Mouse (Mus musculus): ENCODE data around the gene Zfp212. TPM values are rescaled to one million over a fixed set of nuclear protein-coding genes. Genes with fewer than 3 reads are reported as not detected.
A peak's percentile ranks its signal among the peaks of the same experiment; 100 is the strongest.
"Not testable (repeated sequence)": the region's sequence is repeated elsewhere in the genome, so short reads cannot be mapped to it uniquely, and the experiment has no call there.

The Zfp212 gene
- polyA plus RNA-seq, 1 experiment from 2014 or later, result 11.8 TPM

DNA sequence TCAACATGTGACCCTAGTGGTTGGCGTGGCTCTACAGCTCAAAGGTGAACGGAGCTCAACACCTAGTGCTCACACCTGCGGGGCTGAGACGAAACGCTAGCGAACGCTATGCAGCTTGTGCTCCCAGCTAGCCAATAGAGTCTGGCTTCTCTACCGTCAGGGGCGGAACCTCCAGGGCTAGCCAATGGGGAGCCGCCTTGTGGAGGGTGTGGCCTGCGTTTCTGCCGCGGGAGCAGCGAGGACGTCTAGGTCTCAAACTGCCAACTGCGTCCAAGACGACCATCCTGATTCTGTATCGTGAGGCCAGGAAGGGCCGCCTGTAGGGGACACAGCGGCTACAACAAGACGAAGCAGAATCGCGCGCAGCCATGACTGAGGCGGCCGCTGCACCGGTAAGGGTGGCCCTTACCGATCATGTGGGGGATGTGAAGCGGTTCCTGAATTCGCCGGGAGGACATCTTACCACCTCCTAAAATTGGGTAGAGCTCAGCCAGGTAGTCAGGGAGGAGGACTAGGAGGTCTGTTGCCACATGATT is 33.0 kb downstream of the Zfp212 start, which contains the start of gene Zfp956:
Zfp956 (plus strand) TSS at position 200 of the 536 bp plus-strand sequence.
- H3K36me3 ChIP-seq, result 0 out of 2 replicates have a peak, but pooled peaks cover 4% of the 10 kb centered on the region
- no peaks in the 10 kb centered on the region for H3K9me3 ChIP-seq
- H3K4me1 ChIP-seq, result 0 out of 2 replicates have a peak, but pooled peaks cover 5% of the 10 kb centered on the region
- WGBS, result under 1% methylated on average over 31 of the region's 31 CpGs
- peaks cover 52% of the 10 kb centered on the region for H3K27me3 ChIP-seq (ENCODE audit: insufficient read depth, poor library complexity, severe bottlenecking)
- DNase-seq (ENCODE audit: low spot score), result peak; percentile 98
- H3K4me3 ChIP-seq, result peak within 1 kb of the TSS; percentile 74
- H3K27ac ChIP-seq, result peak within 1 kb of the TSS; percentile 79

DNA sequence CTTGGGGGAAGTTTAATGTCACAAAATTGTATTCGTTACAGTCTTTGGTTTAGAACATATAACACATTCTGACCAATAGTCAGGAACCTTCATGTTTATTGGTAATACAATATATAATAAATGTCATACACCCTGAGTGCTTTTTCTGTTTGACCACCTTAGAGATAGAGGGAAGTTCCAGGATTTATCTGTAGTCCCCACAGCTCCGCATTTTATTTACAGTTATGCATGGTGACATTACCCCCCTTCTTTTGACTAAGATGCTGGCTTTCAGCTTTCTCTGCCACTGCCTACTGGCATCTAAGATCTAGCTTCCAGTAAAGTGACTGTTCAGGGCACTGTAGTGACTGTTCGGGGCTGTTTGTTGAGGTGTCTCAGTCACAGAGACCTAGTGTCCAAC is 34.1 kb downstream of the Zfp212 start:
- no peak for DNase-seq (ENCODE audit: low spot score)
- Histone ChIP-seq H3K4me1 (0 out of 2 replicates have a peak, but pooled peaks cover 5% of the 10 kb centered on the region), H3K27me3 (ENCODE audit: insufficient read depth, poor library complexity, severe bottlenecking) (peaks cover 51% of the 10 kb centered on the region), H3K27ac (no peak overlapping the region), H3K36me3 (0 out of 2 replicates have a peak, but pooled peaks cover 4% of the 10 kb centered on the region), H3K4me3 (no peak overlapping the region), H3K9me3 (no peaks in the 10 kb centered on the region)
- WGBS, result 91% methylated on average over 3 of the region's 3 CpGs

DNA sequence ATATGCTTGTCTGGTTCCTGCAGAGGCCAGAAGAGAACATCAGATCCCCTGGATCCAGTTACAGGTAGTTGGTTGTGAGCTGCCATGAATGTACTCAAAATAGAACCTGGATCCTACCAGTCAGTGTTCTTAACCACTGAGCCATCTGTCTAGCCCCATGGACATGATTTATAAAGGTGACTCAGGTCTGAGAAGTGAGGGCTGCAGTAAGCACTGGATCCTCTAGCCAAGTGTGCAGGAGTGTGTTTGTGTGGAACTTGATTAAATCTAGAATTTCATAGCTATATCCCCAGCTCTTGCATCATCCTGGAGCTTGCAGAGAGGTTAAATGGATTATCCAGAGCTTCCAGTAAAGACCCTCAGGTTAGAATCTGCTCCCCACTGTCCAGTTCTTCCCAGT is 37.5 kb downstream of the Zfp212 start:
- no peak for DNase-seq (ENCODE audit: low spot score)
- Histone ChIP-seq H3K9me3 (no peaks in the 10 kb centered on the region), H3K27ac (no peak overlapping the region), H3K27me3 (ENCODE audit: insufficient read depth, poor library complexity, severe bottlenecking) (peaks cover 24% of the 10 kb centered on the region), H3K36me3 (0 out of 2 replicates have a peak, but pooled peaks cover 4% of the 10 kb centered on the region), H3K4me3 (no peak overlapping the region), H3K4me1 (0 out of 2 replicates have a peak, but pooled peaks cover 5% of the 10 kb centered on the region)

DNA sequence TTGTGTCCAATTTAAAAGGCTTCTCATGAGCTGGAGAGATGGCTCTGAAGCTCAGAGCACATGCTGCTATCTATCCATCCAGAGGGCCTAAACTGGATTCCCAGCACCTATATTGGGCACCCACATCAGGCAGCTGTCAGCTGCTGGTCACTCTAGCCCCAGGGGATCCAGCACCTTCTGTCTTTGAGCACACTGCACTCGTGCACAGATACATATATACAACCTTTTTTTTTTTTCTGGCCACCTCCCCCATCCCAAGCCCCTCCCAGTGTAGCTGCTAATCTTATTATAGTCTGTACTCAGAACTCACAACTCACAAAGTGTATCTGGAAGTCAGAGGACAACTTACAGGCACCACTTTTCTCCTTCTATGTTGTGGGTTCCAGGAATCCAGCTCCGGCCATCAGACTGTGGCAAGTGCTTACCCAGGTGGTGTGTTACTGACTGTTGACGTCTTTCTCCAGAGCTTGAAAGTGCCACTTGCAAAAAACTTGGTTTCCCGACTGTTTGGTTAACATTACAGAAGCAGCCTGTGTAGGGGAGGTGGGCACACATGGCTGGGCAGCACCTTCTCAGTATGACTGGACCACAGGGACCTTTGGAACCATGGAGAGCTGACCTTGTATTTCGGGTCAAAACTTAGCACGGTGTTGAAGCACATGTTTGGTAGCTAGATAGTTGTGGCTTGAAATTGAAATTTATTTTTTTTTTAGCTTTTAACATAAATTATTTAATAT is 40.6 kb downstream of the Zfp212 start:
- Histone ChIP-seq H3K36me3 (peaks cover 16% of the 10 kb centered on the region), H3K4me3 (no peak overlapping the region), H3K27me3 (ENCODE audit: insufficient read depth, poor library complexity, severe bottlenecking) (peaks cover 38% of the 10 kb centered on the region; the same call in 1 of the 2 replicates), H3K4me1 (no peaks in the 10 kb centered on the region), H3K9me3 (no peaks in the 10 kb centered on the region), H3K27ac (no peak overlapping the region)
- 83% methylated on average over 6 of the region's 6 CpGs for WGBS
- no peak for DNase-seq (ENCODE audit: low spot score)

DNA sequence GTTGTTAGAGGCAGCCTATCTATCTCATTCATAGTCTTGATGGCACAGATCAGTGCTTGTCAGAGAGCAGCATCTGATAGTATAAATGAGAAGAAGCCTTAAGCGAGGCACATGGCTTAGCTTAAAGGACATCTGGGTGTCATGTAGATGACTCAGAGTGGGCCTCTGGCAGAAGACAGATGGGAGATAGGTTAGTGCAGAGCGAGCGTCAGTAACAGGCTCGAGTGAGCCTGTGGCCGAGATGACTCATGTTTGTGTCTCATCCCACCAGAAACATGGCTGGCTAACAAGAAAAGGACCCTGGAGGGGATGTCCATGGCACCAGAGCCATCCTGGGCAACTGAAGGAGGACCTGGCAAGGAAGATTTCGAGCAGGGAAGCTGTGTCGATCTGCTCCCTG is 42.8 kb downstream of the Zfp212 start:
- H3K36me3 ChIP-seq, result peaks cover 12% of the 10 kb centered on the region

DNA sequence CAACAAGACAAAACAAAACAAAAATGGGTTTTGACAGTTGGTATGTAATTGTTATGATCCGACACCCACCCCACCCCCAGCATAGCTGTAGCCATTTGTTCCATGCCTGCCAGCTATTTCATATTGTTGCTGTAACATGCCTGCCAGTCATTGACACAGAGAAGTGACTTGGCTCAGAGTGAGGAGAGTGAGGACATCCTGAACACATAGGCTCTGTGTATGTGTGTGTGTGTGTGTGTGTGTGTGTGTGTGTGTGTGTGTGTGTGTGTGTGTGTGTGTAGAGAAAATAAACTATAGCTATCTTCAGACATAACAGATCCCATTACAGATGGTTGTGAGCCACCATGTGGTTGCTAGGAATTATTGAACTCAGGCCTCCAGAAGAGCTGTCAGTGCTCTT is 47.9 kb downstream of the Zfp212 start:
- H3K9me3 ChIP-seq; H3K4me1 ChIP-seq; H3K4me3 ChIP-seq; H3K27ac ChIP-seq; DNase-seq (ENCODE audit: low spot score): not testable (repeated sequence)
- Histone ChIP-seq H3K36me3 (peaks cover 10% of the 10 kb centered on the region), H3K27me3 (ENCODE audit: insufficient read depth, poor library complexity, severe bottlenecking) (peaks cover 35% of the 10 kb centered on the region; the same call in 1 of the 2 replicates)
- WGBS, result 70% methylated on average over 1 of the region's 1 CpGs

More for the DNA sequence above, 42.8 kb downstream of the Zfp212 start:
- Histone ChIP-seq H3K4me3 (no peak overlapping the region), H3K4me1 (no peaks in the 10 kb centered on the region), H3K27ac (no peak overlapping the region), H3K9me3 (no peaks in the 10 kb centered on the region), H3K27me3 (ENCODE audit: insufficient read depth, poor library complexity, severe bottlenecking) (peaks cover 32% of the 10 kb centered on the region; the same call in 1 of the 2 replicates)
- DNase-seq (ENCODE audit: low spot score), result no peak
- WGBS, result 67% methylated on average over 7 of the region's 7 CpGs

DNA sequence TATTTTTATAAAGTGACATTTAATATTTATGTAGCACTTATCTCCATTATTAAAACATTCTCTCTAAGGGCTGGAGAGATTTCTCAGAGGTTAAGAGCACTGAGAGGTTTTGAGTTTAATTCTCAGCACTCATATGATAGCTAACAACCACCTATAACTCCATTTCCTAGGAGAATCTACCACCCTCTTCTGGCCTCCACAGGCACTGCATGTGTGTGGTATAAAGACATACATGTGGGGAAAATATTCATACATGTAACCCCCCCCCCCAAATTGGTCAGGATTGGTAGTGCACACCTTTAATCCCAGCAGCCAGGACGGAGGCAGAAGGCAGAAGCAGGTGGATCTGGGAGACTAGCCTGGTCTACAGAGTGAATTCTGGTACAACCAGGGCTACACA is 54.3 kb downstream of the Zfp212 start:
- no peaks in the 10 kb centered on the region for H3K36me3 ChIP-seq
- no peaks in the 10 kb centered on the region for H3K4me1 ChIP-seq
- no peak overlapping the region for H3K27ac ChIP-seq
- H3K4me3 ChIP-seq, result no peak overlapping the region
- H3K9me3 ChIP-seq, result no peaks in the 10 kb centered on the region
- H3K27me3 ChIP-seq (ENCODE audit: insufficient read depth, poor library complexity, severe bottlenecking), result peaks cover 46% of the 10 kb centered on the region
- no peak for DNase-seq (ENCODE audit: low spot score)
- WGBS, result 80% methylated on average over 1 of the region's 1 CpGs

DNA sequence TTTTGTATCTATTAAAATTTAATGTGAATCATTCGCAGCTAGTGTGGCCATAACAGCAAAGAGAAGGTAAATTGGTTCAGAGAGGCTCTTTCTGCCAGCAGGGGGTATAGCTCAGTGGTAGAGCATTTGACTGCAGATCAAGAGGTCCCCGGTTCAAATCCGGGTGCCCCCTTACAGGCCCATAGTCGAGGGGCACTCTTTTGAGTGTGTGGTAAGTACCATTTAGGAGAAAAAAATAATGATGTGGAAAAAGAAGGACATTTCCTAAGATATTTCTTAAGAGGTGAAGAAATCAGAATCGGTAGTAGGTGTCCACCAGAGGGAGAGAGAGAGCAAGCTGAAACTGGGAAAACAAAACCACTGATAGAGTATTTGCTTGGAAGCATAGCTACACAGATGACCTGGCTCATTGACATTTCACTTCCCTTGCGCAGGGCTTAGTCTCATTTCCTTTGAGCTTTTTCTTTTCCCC is 58.7 kb downstream of the Zfp212 start:
- H3K36me3 ChIP-seq, result no peaks in the 10 kb centered on the region
- H3K27ac ChIP-seq, result no peak overlapping the region
- 14% methylated on average over 6 of the region's 6 CpGs for WGBS
- H3K9me3 ChIP-seq, result no peaks in the 10 kb centered on the region
- H3K4me1 ChIP-seq, result no peaks in the 10 kb centered on the region
- peak; percentile 88 for DNase-seq (ENCODE audit: low spot score)
- peaks cover 52% of the 10 kb centered on the region for H3K27me3 ChIP-seq (ENCODE audit: insufficient read depth, poor library complexity, severe bottlenecking)
- H3K4me3 ChIP-seq, result no peak overlapping the region

Other genes starting within 250 kb of the Zfp212 start
- gene Pdia4, start 107.0 kb upstream of the Zfp212 start, polyA plus RNA-seq (2016; fragmentation: Nextera tagmentation; extraction: Ambion mirVana), result 232 and 268 TPM in 2 replicates
- gene Zfp786, start 89.6 kb upstream of the Zfp212 start, polyA plus RNA-seq (2016; fragmentation: Nextera tagmentation; extraction: Ambion mirVana), result 1.2 and 3.5 TPM in 2 replicates
- 4.7 and 5.4 TPM in 2 replicates for gene Zfp398, start 84.8 kb upstream of the Zfp212 start, polyA plus RNA-seq (2016; fragmentation: Nextera tagmentation; extraction: Ambion mirVana)
- gene Zfp282, start 43.3 kb upstream of the Zfp212 start, polyA plus RNA-seq (2016; fragmentation: Nextera tagmentation; extraction: Ambion mirVana), result 9.4 and 11.2 TPM in 2 replicates
- gene Zfp956, start 32.9 kb downstream of the Zfp212 start, polyA plus RNA-seq (2016; fragmentation: Nextera tagmentation; extraction: Ambion mirVana), result 3.7 and 4.9 TPM in 2 replicates
- 4.7 and 8.0 TPM in 2 replicates for gene Zfp777, start 128.4 kb downstream of the Zfp212 start, polyA plus RNA-seq (2016; fragmentation: Nextera tagmentation; extraction: Ambion mirVana)
- gene Zfp746, start 166.1 kb downstream of the Zfp212 start, polyA plus RNA-seq (2016; fragmentation: Nextera tagmentation; extraction: Ambion mirVana), result 11.0 and 18.0 TPM in 2 replicates

All from heart, embryonic 10.5 days (tissue).